Mouse (Mus musculus) myocyte (in vitro differentiated cells): Measurements from ENCODE around the gene Ccdc33.

Experiments used
- MAX ChIP-seq: IDR thresholded peaks from one replicate; pipeline ENCODE4 v1.6.1; 2011; ENCODE audit warnings: low read depth, mild to moderate bottlenecking, control low read depth
- POLR2A ChIP-seq: IDR thresholded peaks from one replicate; pipeline ENCODE4 v1.6.1; 2011; ENCODE audit warnings: low read depth, mild to moderate bottlenecking, control low read depth, moderate library complexity; ENCODE audit not compliant: insufficient read length
- TCF12 ChIP-seq: IDR thresholded peaks from one replicate; pipeline ENCODE4 v1.6.1; 2011; ENCODE audit warnings: mild to moderate bottlenecking, control low read depth; ENCODE audit not compliant: poor library complexity, insufficient read depth, severe bottlenecking
- TCF3 ChIP-seq: IDR thresholded peaks from one replicate; pipeline ENCODE4 v1.6.1; 2011; ENCODE audit warnings: low read depth, control low read depth; ENCODE audit not compliant: insufficient read length

- TF ChIP-seq POLR2A (no peak), TCF12 (no peak), MAX (no peak), TCF3 (no peak)
These were observed 2.5 kb downstream of the Ccdc33 start for GRCm38 (mm10) chr9:58116024-58116651.
